Mouse (Mus musculus): ENCODE measurements around the gene Cabp5. TPM values are rescaled to one million over a fixed set of nuclear protein-coding genes. Genes with fewer than 3 reads are reported as not detected.

Gene Cabp5
- not detected for polyA plus RNA-seq (2017; shearing (Covaris generic))

GRCm38 (mm10) chr7:13397832-13398231 is at the start of gene Cabp5:
Gene Cabp5 (plus strand): TSS chr7:13398132.

GRCm38 (mm10) chr7:13450541-13450940 is 52.6 kb downstream of the Cabp5 start, which contains the start of gene Bsph1:
Gene Bsph1 (plus strand): TSS chr7:13450841.

Other genes starting within 250 kb of the Cabp5 start
- 0.04 TPM for gene Vmn1r88, start 238.6 kb upstream of the Cabp5 start, polyA plus RNA-seq (2017; shearing (Covaris generic))
- not detected for gene Vmn1r89, start 185.1 kb upstream of the Cabp5 start, polyA plus RNA-seq (2017; shearing (Covaris generic))
- 23.1 TPM for gene Lig1, start 120.8 kb upstream of the Cabp5 start, polyA plus RNA-seq (2017; shearing (Covaris generic))
- 3.5 TPM for gene Zswim9, start 119.4 kb upstream of the Cabp5 start, polyA plus RNA-seq (2017; shearing (Covaris generic))
- gene Pla2g4c, start 73.5 kb upstream of the Cabp5 start, polyA plus RNA-seq (2017; shearing (Covaris generic)), result not detected
- gene Bsph1, start 52.7 kb downstream of the Cabp5 start, polyA plus RNA-seq (2017; shearing (Covaris generic)), result not detected
- gene Bsph2, start 172.9 kb downstream of the Cabp5 start, polyA plus RNA-seq (2017; shearing (Covaris generic)), result not detected
- gene Sult2a5, start 225.8 kb downstream of the Cabp5 start, polyA plus RNA-seq (2017; shearing (Covaris generic)), result not detected

Data from CD4-positive, CD25-positive, alpha-beta regulatory T cell, adult 9 weeks (primary cell).